Mouse (Mus musculus) CH12.LX (cell line): ENCODE results near the gene Fam83c.

Experiments used
- CTCF ChIP-seq, 2 experiments: IDR thresholded peaks in 1 of 2; conservative IDR thresholded peaks in 1 of 2; 2 replicates each; pipeline ENCODE4 v1.5.1; 2011 to 2012; ENCODE audit warnings: low read depth in 2 of 2, low read length in 2 of 2, improper control_type of control experiment in 1 of 2, inconsistent platforms in 1 of 2, mild to moderate bottlenecking in 1 of 2, moderate library complexity in 1 of 2
- MYC ChIP-seq: IDR thresholded peaks from 2 replicates; pipeline ENCODE4 v1.6.1; 2011; ENCODE audit warnings: low read depth, mild to moderate bottlenecking, improper control_type of control experiment, low read length

- no peak for TF ChIP-seq MYC
- no peak for TF ChIP-seq CTCF (conservative IDR thresholded peaks at IDR 0.05 in 1 of 2, IDR thresholded peaks at IDR 0.05 in 1 of 2; ENCODE audit: low read depth in 2 of 2, low read length in 2 of 2)
Measured at GRCm38 (mm10) chr2:155784534-155784933, 50.1 kb downstream of the Fam83c start.
